ENCODE assay signal across 24 mouse cellular contexts in the genomic region with DNA sequence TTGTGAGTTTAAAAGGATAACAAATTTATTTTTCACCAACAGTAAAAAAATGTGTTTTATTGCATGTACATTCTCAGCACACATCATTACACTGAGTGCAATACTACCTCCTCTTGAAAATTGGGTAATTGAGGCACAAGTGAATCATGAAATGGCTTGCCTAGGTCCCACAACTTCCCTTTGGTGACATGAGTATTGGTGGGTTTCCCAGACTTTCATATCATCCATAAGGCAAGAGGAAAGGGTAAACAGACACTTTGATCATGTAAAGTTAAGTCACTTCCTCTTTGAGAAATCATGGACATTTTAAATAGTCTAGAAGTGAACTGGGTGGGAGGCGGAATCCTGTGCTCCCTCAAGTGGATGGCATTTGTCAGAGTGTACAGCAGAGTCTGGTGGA.
"Had no signal": no experiment of that assay in that cellular context is flagged by ENCODE, and none has a peak within 500 bp of the region (broad histone marks: within the 10 kb centered on the region; RNA-seq: fewer than 3 reads in every experiment).

No protein-coding gene starts in this region.

- H3K4me1 ChIP-seq: heart, embryonic 15.5 days; hindbrain, embryonic 15.5 days; limb, embryonic 15.5 days; liver, embryonic 12.5 days had no signal

- ATAC-seq: hindbrain, postnatal 0 days; intestine, embryonic 16.5 days; liver, embryonic 12.5 days had no signal

- H3K9me3 ChIP-seq: heart, embryonic 10.5 days; heart, embryonic 13.5 days; heart, embryonic 15.5 days; hindbrain, embryonic 13.5 days; hindbrain, embryonic 15.5 days; limb, embryonic 13.5 days; limb, embryonic 15.5 days; liver, embryonic 12.5 days had no signal

- H3K4me2 ChIP-seq: heart, embryonic 13.5 days; heart, embryonic 15.5 days; hindbrain, embryonic 13.5 days; hindbrain, embryonic 15.5 days; kidney, embryonic 15.5 days; limb, embryonic 13.5 days; limb, embryonic 15.5 days; liver, embryonic 12.5 days had no signal

- H3K4me3 ChIP-seq: heart, embryonic 10.5 days; heart, embryonic 13.5 days; heart, embryonic 15.5 days; hindbrain, embryonic 13.5 days; hindbrain, embryonic 15.5 days; kidney, embryonic 15.5 days; limb, embryonic 13.5 days; limb, embryonic 15.5 days; liver, embryonic 12.5 days had no signal

- H3K27ac ChIP-seq: heart, embryonic 10.5 days; heart, embryonic 13.5 days; heart, embryonic 15.5 days; hindbrain, embryonic 13.5 days; hindbrain, embryonic 15.5 days; hindbrain, postnatal 0 days; limb, embryonic 13.5 days; limb, embryonic 15.5 days; liver, embryonic 12.5 days; liver, embryonic 14.5 days had no signal

- H3K27me3 ChIP-seq: heart, embryonic 13.5 days; heart, embryonic 15.5 days; hindbrain, embryonic 13.5 days; hindbrain, embryonic 15.5 days; kidney, embryonic 15.5 days; limb, embryonic 13.5 days; limb, embryonic 15.5 days; liver, embryonic 12.5 days had no signal

- DNase-seq: gastrocnemius, postnatal 14 days; gastrocnemius, postnatal 36 days; heart, adult 18-20 months; heart, postnatal 36 days; kidney, adult 11 months; kidney, adult 2 months; kidney, adult 9 months; kidney, postnatal 10 days; kidney, postnatal 36 days; layer of hippocampus, adult 9-11 months; layer of hippocampus, postnatal 36 days; left cerebral cortex, postnatal 4 days had no signal

- H3K9ac ChIP-seq: heart, embryonic 13.5 days; heart, embryonic 15.5 days; hindbrain, embryonic 13.5 days; hindbrain, embryonic 15.5 days; kidney, embryonic 15.5 days; limb, embryonic 13.5 days; limb, embryonic 15.5 days; liver, embryonic 12.5 days; liver, embryonic 14.5 days had no signal

- H3K36me3 ChIP-seq: heart, embryonic 10.5 days; heart, embryonic 13.5 days; heart, embryonic 15.5 days; hindbrain, embryonic 13.5 days; hindbrain, embryonic 15.5 days; kidney, embryonic 15.5 days; limb, embryonic 13.5 days; limb, embryonic 15.5 days; liver, embryonic 12.5 days had no signal
